Mouse (Mus musculus) forebrain, postnatal 0 days (tissue): Measurements from ENCODE around the gene Setdb1. TPM values are rescaled to one million over a fixed set of nuclear protein-coding genes. Genes with fewer than 3 reads are reported as not detected.
A peak's percentile ranks its signal among the peaks of the same experiment; 100 is the strongest.

Experiments
- ATAC-seq: fragments of 200-750 bp; cut with Nextera tagmentation; 2 replicates; pipeline ENCODE4 v1.8.0; 2017; ENCODE audit warnings: mild to moderate bottlenecking, moderate library complexity
- DNase-seq: peaks from one replicate; pipeline ENCODE4 v3.0.0-alpha.2; 2015
- H3K27ac ChIP-seq: fragments of 300-500 bp; sonication (generic); 2 replicates; pipeline ENCODE4 v1.5.1; 2014; ENCODE audit warnings: low read depth, mild to moderate bottlenecking, antibody characterized with exemption, low read length, moderate library complexity, mixed read lengths
- H3K27me3 ChIP-seq: fragments of 300-500 bp; sonication (generic); 2 replicates; pipeline ENCODE4 v1.6.1; 2014; ENCODE audit warnings: mild to moderate bottlenecking, low read length, mixed read lengths; ENCODE audit not compliant: insufficient read depth
- H3K36me3 ChIP-seq: fragments of 300-500 bp; sonication (generic); 2 replicates; pipeline ENCODE4 v1.6.1; 2014; ENCODE audit warnings: mild to moderate bottlenecking, moderate library complexity; ENCODE audit not compliant: insufficient read depth
- H3K4me1 ChIP-seq: fragments of 300-500 bp; sonication (generic); 2 replicates; pipeline ENCODE4 v1.6.1; 2014; ENCODE audit warnings: antibody characterized with exemption; ENCODE audit not compliant: insufficient read depth
- H3K4me2 ChIP-seq: fragments of 300-500 bp; sonication (generic); 2 replicates; pipeline ENCODE4 v1.6.1; 2014; ENCODE audit warnings: low read depth, mild to moderate bottlenecking, moderate library complexity
- H3K4me3 ChIP-seq: fragments of 300-500 bp; sonication (generic); 2 replicates; pipeline ENCODE4 v1.5.1; 2014; ENCODE audit warnings: low read depth, low read length, mixed read lengths
- H3K9ac ChIP-seq: fragments of 300-500 bp; sonication (generic); 2 replicates; pipeline ENCODE4 v1.6.1; 2014; ENCODE audit warnings: mild to moderate bottlenecking
- H3K9me3 ChIP-seq: fragments of 300-500 bp; sonication (generic); 2 replicates; pipeline ENCODE4 v1.6.1; 2016; ENCODE audit warnings: low read length
- CTCF ChIP-seq: sonication (generic); IDR thresholded peaks from 2 replicates; pipeline ENCODE4 v1.5.1; 2016; ENCODE audit warnings: antibody characterized with exemption, control low read depth, low read depth
- whole genome bisulfite sequencing: fragments of 180-500 bp; shearing (Covaris S2); extraction: QIAGEN DNeasy Blood & Tissue Kit; methylation state at CpG from one replicate; pipeline ENCODE4 v1.1.7; 2014; 5-methylcytosine and 5-hydroxymethylcytosine counted together
- polyA plus RNA-seq: library from polyadenylated mRNA; unstranded; fragments of >200 nt; fragmentation: Nextera tagmentation; extraction: Ambion mirVana; gene quantifications from 2 replicates; pipeline ENCODE4 v1.2.1, GENCODE M21; 2015
- total RNA-seq: library from RNA; depleted of rRNA; stranded (reverse); fragments of >200 nt; gene quantifications from 2 replicates; pipeline ENCODE4 v1.2.3, GENCODE M21; 2014

The Setdb1 gene
- total and polyA plus RNA-seq, 2 experiments from 2014 or later: 28.3 to 56.1 TPM

GRCm38 (mm10) chr3:95301204-95301796, 55.7 kb downstream of the Setdb1 start:
- peaks cover 5% of the 10 kb centered on the region; the same call in 1 of the 2 replicates for H3K36me3 ChIP-seq
- H3K4me2 ChIP-seq: no peak overlapping the region
- H3K9ac ChIP-seq: no peak overlapping the region
- no peaks in the 10 kb centered on the region for H3K27me3 ChIP-seq
- H3K4me1 ChIP-seq: no peaks in the 10 kb centered on the region
- no peak for DNase-seq
- no peak overlapping the region for H3K4me3 ChIP-seq
- H3K27ac ChIP-seq: no peak overlapping the region
- no peaks in the 10 kb centered on the region for H3K9me3 ChIP-seq
- no peak for TF ChIP-seq CTCF
- 82% methylated on average over 3 of the region's 3 CpGs for WGBS
- no peak for ATAC-seq

DNA sequence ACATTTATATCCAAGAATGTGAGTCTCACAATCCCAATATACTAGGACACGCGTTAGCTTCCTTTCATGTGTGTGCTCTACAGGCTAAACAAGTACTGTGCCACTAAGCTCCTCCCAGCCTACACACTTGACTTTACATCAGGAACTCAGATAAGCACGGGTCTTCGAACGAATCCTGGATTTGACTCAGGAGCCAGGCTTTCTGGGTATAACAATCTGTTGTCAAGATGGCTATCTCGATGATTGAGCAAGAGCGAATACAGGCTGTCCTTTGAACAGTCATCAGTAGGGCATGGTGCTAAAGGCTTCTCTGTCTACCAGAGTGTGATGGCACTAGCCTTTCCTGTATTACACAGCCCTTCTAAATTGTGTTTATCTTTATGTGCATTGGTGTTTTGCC, 59.0 kb downstream of the Setdb1 start:
- WGBS: 94% methylated on average over 7 of the region's 7 CpGs
- H3K36me3 ChIP-seq: peaks cover 31% of the 10 kb centered on the region
- no peak overlapping the region for H3K27ac ChIP-seq
- no peak for ATAC-seq
- no peak for DNase-seq
- no peak overlapping the region for H3K4me3 ChIP-seq
- no peaks in the 10 kb centered on the region for H3K27me3 ChIP-seq
- TF ChIP-seq CTCF: no peak
- no peaks in the 10 kb centered on the region for H3K9me3 ChIP-seq
- no peaks in the 10 kb centered on the region for H3K4me1 ChIP-seq
- H3K4me2 ChIP-seq: no peak overlapping the region
- no peak overlapping the region for H3K9ac ChIP-seq

GRCm38 (mm10) chr3:95296103-95296469, 60.9 kb downstream of the Setdb1 start:
- no peaks in the 10 kb centered on the region for H3K27me3 ChIP-seq
- peak; percentile 62 for TF ChIP-seq CTCF
- H3K27ac ChIP-seq: no peak overlapping the region
- no peaks in the 10 kb centered on the region for H3K4me1 ChIP-seq
- peak; percentile 81 for ATAC-seq
- H3K4me3 ChIP-seq: no peak overlapping the region
- H3K4me2 ChIP-seq: no peak overlapping the region
- peak; percentile 66 for DNase-seq
- H3K36me3 ChIP-seq: peaks cover 39% of the 10 kb centered on the region
- H3K9me3 ChIP-seq: no peaks in the 10 kb centered on the region
- no peak overlapping the region for H3K9ac ChIP-seq
- 8% methylated on average over 5 of the region's 5 CpGs for WGBS

DNA sequence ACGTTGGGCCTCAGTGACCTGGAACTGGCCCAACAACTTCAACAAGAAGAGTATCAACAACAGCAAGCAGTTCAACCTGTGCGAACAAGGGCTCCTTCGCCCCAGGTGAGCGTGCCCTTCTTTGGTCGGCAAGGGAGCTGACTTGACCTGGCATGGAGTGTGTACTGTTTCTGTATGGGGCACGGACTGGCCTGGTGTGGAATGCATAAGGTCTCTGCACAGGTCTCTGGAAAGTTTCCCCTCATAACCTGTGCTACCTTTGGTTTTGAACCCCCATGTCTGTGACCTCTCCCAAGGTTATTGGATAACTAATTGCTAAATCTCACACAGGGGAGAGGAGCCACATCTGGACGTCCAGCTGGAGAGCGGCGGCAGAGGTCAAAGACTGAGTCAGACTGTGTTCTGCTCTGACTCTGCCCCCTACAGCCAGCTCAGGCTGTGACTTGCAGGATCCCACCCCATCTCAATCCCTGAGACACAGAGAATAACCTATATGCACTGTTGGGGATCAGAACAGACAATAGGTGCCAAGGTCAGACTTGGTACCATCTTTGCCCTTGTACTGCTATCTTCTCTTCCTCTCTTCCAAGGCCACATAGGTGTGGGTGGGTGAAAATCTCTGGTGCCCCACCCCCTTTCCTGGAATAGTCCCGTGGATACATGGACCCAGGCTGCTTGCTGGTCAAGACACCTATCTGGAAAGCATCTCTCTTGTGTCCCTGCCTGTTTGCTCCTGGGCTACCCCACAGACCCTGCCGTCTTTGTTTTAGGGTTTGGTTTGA, 61.5 kb downstream of the Setdb1 start:
- no peak for TF ChIP-seq CTCF

GRCm38 (mm10) chr3:95294718-95295117, 62.3 kb downstream of the Setdb1 start:
- no peak overlapping the region for H3K9ac ChIP-seq
- H3K27ac ChIP-seq: no peak overlapping the region
- no peak for TF ChIP-seq CTCF
- WGBS: 89% methylated on average over 5 of the region's 5 CpGs
- no peak overlapping the region for H3K4me2 ChIP-seq
- ATAC-seq (no peak), DNase-seq (no peak)
- H3K27me3 ChIP-seq: no peaks in the 10 kb centered on the region
- H3K9me3 ChIP-seq: no peaks in the 10 kb centered on the region
- peaks cover 43% of the 10 kb centered on the region for H3K36me3 ChIP-seq
- no peaks in the 10 kb centered on the region for H3K4me1 ChIP-seq
- H3K4me3 ChIP-seq: no peak overlapping the region

More for the DNA sequence above, 61.5 kb downstream of the Setdb1 start:
- Histone ChIP-seq H3K4me3 (no peak overlapping the region), H3K4me1 (no peaks in the 10 kb centered on the region), H3K36me3 (peaks cover 43% of the 10 kb centered on the region), H3K27me3 (no peaks in the 10 kb centered on the region), H3K4me2 (no peak overlapping the region), H3K27ac (no peak overlapping the region), H3K9ac (no peak overlapping the region), H3K9me3 (no peaks in the 10 kb centered on the region)
- ATAC-seq (0 out of 2 replicates have a peak, but pooled peaks have one; percentile 8), DNase-seq (no peak)
- 83% methylated on average over 11 of the region's 11 CpGs for WGBS

DNA sequence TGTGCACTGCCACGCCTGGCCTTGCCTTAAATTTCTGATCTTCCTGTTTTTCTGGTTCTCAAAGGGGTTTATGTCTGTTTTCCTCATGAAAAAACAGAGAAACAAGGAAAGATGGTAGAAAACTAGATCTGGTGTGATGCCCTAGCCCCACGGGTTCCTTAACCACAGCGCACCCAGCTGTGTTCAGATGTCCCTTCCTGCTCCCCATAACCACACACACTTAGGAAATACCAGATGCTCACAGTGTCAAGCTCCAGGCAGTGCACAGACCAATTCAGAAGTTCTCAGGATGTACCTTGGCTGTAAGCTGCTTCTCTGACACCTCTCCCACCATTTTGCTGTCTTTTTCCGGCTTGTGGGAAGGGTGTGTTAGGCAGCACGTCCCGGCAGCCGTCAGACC, 62.7 kb downstream of the Setdb1 start:
- Histone ChIP-seq H3K27me3 (no peaks in the 10 kb centered on the region), H3K36me3 (peaks cover 43% of the 10 kb centered on the region), H3K4me1 (no peaks in the 10 kb centered on the region), H3K9ac (no peak overlapping the region), H3K9me3 (no peaks in the 10 kb centered on the region), H3K27ac (no peak overlapping the region), H3K4me3 (no peak overlapping the region), H3K4me2 (no peak overlapping the region)
- TF ChIP-seq CTCF: no peak
- no peak for ATAC-seq
- no peak for DNase-seq
- WGBS: 95% methylated on average over 7 of the region's 7 CpGs

- H3K27ac ChIP-seq: no peak overlapping the region
- H3K36me3 ChIP-seq: peaks cover 46% of the 10 kb centered on the region
- H3K4me2 ChIP-seq: no peak overlapping the region
- no peak for TF ChIP-seq CTCF
- no peaks in the 10 kb centered on the region for H3K4me1 ChIP-seq
- no peak overlapping the region for H3K4me3 ChIP-seq
- H3K9ac ChIP-seq: no peak overlapping the region
- no peaks in the 10 kb centered on the region for H3K27me3 ChIP-seq
- H3K9me3 ChIP-seq: no peaks in the 10 kb centered on the region
- ATAC-seq (no peak), DNase-seq (no peak)
- 89% methylated on average over 11 of the region's 11 CpGs for WGBS
These were observed 63.5 kb downstream of the Setdb1 start for GRCm38 (mm10) chr3:95293537-95293936.
